Mouse (Mus musculus) urinary bladder, postnatal 36 days (tissue): ENCODE data around the gene Wdr18.
A peak's percentile ranks its signal among the peaks of the same experiment; 100 is the strongest.

ENCODE experiments used
- DNase-seq, 2 experiments: peaks; one replicate each; pipeline ENCODE4 v3.0.0; 2022; ENCODE audit warnings: low spot score in 2 of 2, mixed read lengths in 1 of 2

Wdr18 gene

GRCm38 (mm10) chr10:79996272-79997033, 36.5 kb downstream of the Wdr18 start, which contains the start of gene Abca7:
Gene Abca7 (plus strand): TSS chr10:79996494.
- DNase-seq = peak; percentile 96 to 98

- peak in 1 of 2 experiments; percentile 55 for DNase-seq
Observed at GRCm38 (mm10) chr10:79997034-79997760, 37.2 kb downstream of the Wdr18 start.

GRCm38 (mm10) chr10:79997819-79998218, 37.9 kb downstream of the Wdr18 start:
- peak; percentile 19 to 44 for DNase-seq

GRCm38 (mm10) chr10:80001945-80002344, 42.0 kb downstream of the Wdr18 start:
- no peak for DNase-seq

DNA sequence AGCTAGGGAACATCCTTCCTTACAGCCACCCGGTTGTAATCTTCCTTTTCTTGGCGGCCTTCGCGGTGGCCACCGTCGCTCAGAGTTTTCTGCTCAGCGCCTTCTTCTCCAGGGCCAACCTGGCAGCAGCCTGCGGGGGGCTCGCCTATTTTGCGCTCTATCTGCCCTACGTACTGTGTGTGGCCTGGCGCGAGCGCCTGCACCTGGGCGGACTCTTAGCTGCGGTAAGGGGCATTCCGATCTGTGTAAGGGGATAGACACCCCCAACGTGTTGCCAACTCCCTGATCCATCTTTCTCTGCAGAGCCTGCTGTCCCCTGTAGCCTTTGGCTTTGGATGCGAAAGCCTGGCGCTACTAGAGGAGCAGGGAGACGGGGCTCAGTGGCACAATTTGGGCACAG, 42.9 kb downstream of the Wdr18 start:
- DNase-seq = no peak

DNA sequence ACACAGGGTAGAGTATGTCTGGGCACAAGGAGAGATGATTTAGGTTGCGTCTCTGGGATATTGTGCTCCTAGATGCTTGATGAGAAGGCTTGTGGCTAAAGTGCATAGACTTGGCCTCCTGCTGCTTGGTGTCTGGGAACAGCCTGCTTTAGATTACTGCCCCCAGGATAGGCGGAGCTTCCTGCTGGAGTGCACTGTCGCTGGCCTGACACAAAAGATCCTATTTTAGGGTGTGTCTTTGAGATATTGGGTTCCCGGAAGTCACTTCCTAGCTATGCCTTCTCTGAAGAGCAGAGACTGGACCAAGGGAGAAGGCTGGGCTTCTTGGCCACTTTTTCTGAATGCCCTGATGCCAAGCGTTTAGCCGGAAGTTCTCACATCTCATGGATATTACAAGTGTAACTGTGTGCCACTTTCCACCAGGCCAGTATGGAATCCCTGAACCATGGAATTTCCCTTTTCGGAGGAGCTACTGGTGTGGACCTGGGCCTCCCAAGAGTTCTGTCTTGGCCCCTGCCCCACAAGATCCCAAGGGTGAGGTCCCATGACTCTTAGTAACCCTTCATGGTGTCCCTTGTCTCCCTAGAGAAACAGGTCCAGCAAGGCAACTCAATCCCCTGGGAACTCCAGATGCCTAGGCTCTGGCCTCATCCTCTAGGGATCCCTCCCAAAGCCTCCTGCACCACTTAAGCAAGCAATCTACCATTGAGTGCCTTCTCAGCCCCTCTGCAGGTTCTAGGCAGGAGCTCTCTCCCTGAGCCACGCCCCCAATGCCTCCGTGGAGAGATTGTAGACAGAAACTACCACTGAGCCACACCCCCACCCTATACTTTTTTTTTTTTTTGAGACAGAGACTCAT, 43.7 kb downstream of the Wdr18 start:
- DNase-seq = no peak

- DNase-seq = no peak
Observed at GRCm38 (mm10) chr10:80004233-80004705, 44.3 kb downstream of the Wdr18 start.

GRCm38 (mm10) chr10:80011740-80012139, 51.8 kb downstream of the Wdr18 start:
- DNase-seq = no peak

DNA sequence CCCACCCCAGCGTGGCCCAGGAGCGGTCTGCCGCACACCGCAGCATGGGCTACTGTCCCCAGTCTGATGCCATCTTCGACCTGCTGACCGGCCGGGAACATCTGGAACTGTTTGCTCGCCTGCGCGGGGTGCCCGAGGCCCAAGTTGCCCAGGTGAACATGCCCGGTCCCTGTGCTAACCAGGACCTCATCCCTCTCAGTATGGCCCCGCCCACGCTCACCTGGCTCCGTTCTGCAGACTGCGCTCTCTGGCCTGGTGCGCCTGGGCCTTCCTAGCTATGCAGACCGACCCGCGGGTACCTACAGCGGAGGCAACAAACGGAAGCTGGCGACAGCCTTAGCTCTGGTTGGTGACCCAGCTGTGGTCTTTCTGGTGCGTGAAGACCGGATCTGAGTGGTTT, 53.7 kb downstream of the Wdr18 start:
- no peak for DNase-seq

DNA sequence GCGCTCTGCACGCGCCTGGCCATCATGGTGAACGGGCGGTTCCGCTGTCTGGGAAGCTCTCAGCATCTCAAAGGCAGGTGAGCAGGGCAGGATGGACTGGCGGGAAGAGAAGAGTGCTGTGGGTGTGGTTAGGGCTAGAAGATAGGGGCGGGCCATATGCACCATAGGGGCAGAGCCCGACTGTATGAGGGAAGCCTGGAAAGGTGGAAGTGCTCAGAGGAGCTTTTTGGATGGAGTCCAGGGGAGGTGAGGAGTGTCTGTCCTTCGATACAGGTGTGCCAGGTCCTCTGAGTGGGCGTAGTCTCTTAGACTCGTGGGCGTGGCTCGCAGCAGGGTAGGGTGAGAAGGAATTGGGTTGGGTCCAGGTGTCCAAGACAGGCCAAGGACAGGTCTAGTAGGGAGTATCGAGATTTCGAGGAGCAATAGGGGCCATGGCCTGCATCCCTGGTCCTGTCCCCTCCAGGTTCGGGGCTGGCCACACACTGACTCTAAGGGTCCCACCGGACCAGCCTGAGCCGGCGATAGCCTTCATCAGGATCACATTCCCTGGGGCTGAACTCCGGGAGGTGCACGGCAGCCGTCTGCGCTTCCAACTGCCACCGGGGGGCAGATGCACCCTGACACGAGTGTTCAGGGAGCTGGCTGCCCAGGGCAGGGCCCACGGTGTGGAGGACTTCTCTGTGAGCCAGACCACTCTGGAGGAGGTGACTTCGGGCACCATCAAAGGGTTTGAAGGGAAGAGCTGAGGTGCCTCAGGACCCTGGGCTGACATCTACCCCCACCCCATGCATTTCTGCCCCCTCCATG, 54.7 kb downstream of the Wdr18 start:
- DNase-seq = no peak

- DNase-seq = no peak
Observed at GRCm38 (mm10) chr10:80015583-80015982, 55.6 kb downstream of the Wdr18 start.

DNA sequence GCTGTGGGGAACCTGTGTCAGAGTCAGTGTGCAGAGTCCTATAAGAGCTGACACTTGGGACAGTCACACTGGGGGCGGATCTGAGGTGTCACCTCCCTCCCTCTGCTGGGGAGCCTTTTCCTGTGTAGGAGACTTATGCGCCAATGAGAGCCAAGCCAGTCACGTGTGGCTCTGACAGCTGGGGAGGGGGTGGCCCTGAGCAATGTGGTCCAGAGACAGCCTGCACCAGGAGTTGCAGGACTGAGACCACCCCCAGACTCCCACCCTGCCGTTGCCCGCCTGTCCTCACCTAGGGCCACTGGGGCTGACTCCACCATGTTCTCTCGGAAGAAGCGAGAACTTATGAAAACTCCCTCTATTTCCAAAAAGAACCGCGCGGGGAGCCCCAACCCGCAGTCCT, 56.6 kb downstream of the Wdr18 start, which contains the start of gene Arhgap45:
TSS of gene Arhgap45 (plus strand) at position 143 of the 400 bp plus-strand sequence.
- no peak for DNase-seq

GRCm38 (mm10) chr10:80016931-80017330, 57.0 kb downstream of the Wdr18 start:
- no peak for DNase-seq

GRCm38 (mm10) chr10:80017361-80017760, 57.4 kb downstream of the Wdr18 start:
- no peak for DNase-seq

GRCm38 (mm10) chr10:80017771-80018170, 57.8 kb downstream of the Wdr18 start:
- DNase-seq = no peak

DNA sequence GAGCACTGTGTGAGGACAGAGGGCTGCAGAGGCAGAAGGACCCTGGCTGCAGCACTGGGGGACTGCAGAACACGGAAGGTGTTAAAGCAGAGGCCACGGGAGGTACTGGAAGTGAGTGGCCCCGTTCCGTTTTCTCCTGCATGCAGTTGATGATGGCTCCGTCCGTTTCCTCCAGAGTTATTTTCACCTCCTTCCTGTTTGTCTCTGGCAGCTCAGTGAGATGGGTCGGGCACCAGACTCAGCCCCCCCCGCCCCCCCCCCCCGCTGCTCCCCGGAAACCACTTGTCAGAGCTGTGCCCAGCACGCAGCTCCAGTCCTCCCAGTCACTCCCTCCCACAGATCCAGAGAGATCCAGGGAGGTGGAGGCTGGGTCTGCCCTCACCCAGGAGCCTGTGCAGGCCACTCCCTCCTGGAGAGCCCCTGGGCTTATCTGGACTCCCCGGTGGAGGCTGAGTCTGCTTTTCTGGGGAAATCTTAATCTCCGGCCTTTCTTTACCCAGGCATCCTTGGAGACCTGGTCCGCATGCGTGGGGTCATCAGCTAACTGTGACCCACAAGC, 58.9 kb downstream of the Wdr18 start:
- peak in 1 of 2 experiments; percentile 48 for DNase-seq

DNA sequence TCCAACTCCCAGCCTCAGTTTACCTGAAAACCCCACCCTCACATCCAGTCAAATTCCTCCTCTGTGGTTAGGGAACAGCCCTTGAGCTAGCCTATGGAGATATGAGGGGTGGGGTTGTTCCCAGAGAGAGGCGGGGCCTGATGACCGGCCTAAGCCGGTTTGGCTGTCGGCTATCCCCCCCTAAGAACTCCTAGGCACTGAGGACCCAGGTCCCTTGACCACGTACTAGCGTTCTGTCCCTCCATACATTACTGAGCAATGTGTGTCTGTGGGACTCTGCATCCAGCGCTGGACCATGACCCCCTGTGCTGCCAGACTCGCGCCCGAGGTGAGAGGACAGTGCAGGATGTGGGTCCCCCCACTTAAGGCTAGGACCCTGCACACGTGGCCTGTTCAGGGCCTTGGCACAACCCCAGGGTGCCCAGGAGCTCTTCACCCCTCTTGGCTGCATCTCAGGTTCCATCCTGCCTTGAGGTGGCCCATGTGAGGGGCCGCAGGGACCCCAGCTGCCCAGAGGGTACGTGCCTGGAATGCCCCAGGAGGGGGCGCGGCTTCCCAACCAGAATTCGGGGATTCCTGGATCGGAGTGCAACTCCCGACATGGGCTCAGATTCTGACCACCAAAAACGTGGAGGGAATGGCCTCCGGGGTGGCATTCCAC, 59.6 kb downstream of the Wdr18 start:
- no peak for DNase-seq
